Mouse (Mus musculus) cerebellum, postnatal 36 days (tissue): ENCODE data around the gene Cabp1.

Experiments
- DNase-seq, 2 experiments: peaks; one replicate each; pipeline ENCODE4 v3.0.0; 2021 to 2022; ENCODE audit warnings: mixed read lengths in 2 of 2

Cabp1 gene

DNA sequence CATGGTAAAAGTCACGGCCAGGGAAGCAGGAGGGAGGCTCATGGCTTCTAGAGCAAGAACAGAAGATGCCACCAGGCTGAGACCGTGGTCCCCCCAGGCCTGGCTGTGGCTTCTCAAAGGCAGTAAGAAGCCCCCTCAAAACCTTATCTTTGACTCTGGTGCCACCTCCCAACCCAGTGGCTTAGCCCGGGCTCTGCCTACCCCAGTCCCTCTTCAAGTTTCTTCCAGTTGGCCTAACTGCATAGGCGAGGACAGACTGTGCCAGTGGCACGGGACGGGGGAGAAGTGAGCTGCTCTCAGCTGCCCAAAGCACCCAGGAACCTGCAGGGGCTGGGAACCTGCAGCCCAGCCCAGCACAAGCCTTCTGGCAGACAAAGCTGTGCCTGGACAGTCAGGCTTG is 69.5 kb downstream of the Cabp1 start:
- no peak for DNase-seq

DNA sequence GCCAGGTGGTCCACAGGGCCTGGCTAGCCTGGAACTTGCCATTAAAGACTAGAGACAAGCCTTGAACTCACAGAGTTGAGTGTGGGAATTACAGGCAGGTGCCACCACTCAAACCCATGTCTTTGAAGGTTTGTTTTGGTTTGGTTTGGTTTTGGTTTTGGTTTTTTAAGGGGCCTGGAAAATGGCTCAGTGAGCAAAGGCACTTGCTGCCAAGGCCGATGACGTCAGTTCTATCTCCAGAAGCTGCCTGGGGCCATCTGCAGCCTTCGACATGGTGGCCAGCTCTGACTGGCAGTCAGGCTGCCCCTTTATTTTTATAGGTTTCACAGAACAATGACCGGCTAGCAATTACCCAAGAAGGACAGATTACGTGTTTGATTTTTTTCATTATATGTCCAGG is 73.2 kb downstream of the Cabp1 start:
- DNase-seq = peak; percentile 60 to 65

DNA sequence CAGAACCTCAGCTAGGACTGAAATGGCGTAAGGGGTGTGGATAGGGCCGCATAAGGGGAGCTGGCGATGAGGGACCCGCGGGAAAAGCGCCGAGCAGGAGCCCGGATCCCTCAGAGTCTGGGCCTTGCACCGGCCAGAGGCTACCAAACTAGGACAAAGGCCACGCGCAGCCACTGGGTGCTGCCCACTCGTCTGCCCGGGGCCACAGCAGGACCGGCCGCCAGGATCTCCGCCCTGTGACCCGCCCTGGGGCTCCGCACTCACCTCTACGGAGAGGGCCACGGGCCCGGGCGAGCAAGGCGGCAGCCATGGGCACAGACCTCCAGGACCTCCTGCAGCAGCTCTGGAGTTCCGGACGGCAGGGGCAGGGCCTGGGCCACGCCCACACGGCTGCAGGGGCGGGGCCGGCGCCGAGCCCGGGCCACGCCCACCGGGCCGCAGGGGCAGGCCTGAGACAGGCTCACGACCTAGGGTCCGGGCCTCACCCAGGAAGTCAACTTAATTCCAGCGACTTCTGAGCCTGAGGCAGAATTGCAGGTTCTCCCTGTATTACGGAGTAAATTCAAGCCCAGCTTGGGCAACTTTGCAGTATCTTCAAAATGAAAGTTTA is 75.1 kb downstream of the Cabp1 start, which contains the start of gene Acads:
Gene Acads, minus strand, starts transcription at position 386 of the 610 bp plus-strand sequence.
- DNase-seq = peak; percentile 48 to 57
